Mouse (Mus musculus): Measurements from ENCODE around the gene Wwc1.

DNA sequence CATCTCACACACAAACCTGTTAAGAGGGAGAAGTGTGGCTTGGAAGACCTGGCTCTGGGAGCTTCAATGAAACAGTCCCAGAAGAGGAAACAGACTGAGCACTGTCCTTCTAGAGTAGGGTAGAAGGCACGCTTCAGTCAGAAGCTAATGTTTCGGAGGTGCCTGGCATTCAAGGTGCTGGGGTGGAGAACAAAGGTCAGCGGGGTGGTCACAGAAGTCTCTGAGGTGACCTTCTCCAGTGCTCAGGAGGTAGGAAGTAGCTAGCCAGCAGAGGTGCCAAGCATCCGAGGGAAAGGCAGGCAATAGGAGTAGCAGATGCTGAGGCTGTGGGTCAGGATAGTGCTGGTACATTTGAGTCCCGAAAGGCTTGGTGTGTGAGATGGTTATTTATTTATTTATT, 59.6 kb downstream of the Wwc1 start:
- TF ChIP-seq CTCF (IDR thresholded peaks at IDR 0.05; ENCODE audit: borderline replicate concordance, insufficient read depth, low read length), result no peak
- TF ChIP-seq POLR2A (IDR thresholded peaks at IDR 0.05; ENCODE audit: low read depth, low read length), result no peak

All from embryonic fibroblast, embryonic 13.5 days (primary cell).